Mouse (Mus musculus): ENCODE results near the gene Ghrh. TPM values are rescaled to one million over a fixed set of nuclear protein-coding genes. Genes with fewer than 3 reads are reported as not detected.

The Ghrh gene
- total and polyA plus RNA-seq, 2 experiments from 2014 or later: not detected

- Histone ChIP-seq H3K4me2 (ENCODE audit: low read depth, low read length) (no peak overlapping the region), H3K27ac (ENCODE audit: low read depth) (no peak overlapping the region), H3K27me3 (ENCODE audit: control insufficient read depth, insufficient read depth, low read length) (no peaks in the 10 kb centered on the region), H3K9me3 (replicated peaks; ENCODE audit: control insufficient read depth, low read length) (no peaks in the 10 kb centered on the region), H3K4me1 (ENCODE audit: control insufficient read depth, insufficient read depth) (no peaks in the 10 kb centered on the region), H3K4me3 (ENCODE audit: low read depth, low read length) (no peak overlapping the region), H3K9ac (replicated peaks; ENCODE audit: low read depth, low read length) (no peak overlapping the region), H3K36me3 (replicated peaks; ENCODE audit: control insufficient read depth, insufficient read depth, low read length) (peaks cover 76% of the 10 kb centered on the region)
- 90% methylated on average over 6 of the region's 6 CpGs for WGBS
- DNase-seq (ENCODE audit: low spot score) (no peak), ATAC-seq (ENCODE audit: insufficient read depth, low read depth) (no peak)
- TF ChIP-seq EP300 (IDR thresholded peaks at IDR 0.05; ENCODE audit: low read depth) (no peak), CTCF (IDR thresholded peaks at IDR 0.05; ENCODE audit: low read depth) (no peak)
Observed at GRCm38 (mm10) chr2:157315486-157315885, 31.8 kb downstream of the Ghrh start.

- 83% methylated on average over 7 of the region's 7 CpGs for WGBS
Observed at GRCm38 (mm10) chr2:157314310-157314709, 33.0 kb downstream of the Ghrh start.

DNA sequence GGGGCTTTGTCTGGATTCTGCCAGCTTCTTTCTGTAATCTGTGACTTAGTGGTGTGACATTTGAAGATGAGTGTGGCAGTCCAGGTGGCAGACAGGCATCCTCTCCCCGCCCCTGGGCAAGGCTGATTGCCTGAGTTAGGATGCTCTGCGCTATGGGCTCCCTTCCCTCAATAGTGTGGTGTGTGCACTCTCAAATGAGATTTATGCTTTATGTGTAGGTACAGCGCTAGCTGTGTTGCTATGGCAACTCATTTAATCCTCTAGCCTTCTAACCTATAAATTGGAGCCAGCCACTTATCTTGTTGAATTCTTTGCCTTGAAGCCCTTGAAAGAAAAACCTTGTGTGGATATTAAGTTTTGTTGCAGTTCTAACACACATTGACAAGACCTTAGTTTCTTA lies 33.6 kb downstream of the Ghrh start:
- ATAC-seq (ENCODE audit: insufficient read depth, low read depth) (no peak), DNase-seq (ENCODE audit: low spot score) (no peak)
- no peak overlapping the region for H3K9ac ChIP-seq (replicated peaks; ENCODE audit: low read depth, low read length)
- no peaks in the 10 kb centered on the region for H3K27me3 ChIP-seq (ENCODE audit: control insufficient read depth, insufficient read depth, low read length)
- TF ChIP-seq EP300 (IDR thresholded peaks at IDR 0.05; ENCODE audit: low read depth): no peak
- no peak for TF ChIP-seq CTCF (IDR thresholded peaks at IDR 0.05; ENCODE audit: low read depth)
- no peak overlapping the region for H3K4me2 ChIP-seq (ENCODE audit: low read depth, low read length)
- H3K4me1 ChIP-seq (ENCODE audit: control insufficient read depth, insufficient read depth): no peaks in the 10 kb centered on the region
- peaks cover 84% of the 10 kb centered on the region for H3K36me3 ChIP-seq (replicated peaks; ENCODE audit: control insufficient read depth, insufficient read depth, low read length)
- H3K27ac ChIP-seq (ENCODE audit: low read depth): no peak overlapping the region
- no peaks in the 10 kb centered on the region for H3K9me3 ChIP-seq (replicated peaks; ENCODE audit: control insufficient read depth, low read length)
- no peak overlapping the region for H3K4me3 ChIP-seq (ENCODE audit: low read depth, low read length)
- WGBS: 91% methylated on average over 3 of the region's 3 CpGs

More at GRCm38 (mm10) chr2:157314310-157314709, 33.0 kb downstream of the Ghrh start:
- DNase-seq (ENCODE audit: low spot score) (no peak), ATAC-seq (ENCODE audit: insufficient read depth, low read depth) (no peak)
- Histone ChIP-seq H3K4me3 (ENCODE audit: low read depth, low read length) (no peak overlapping the region), H3K9ac (replicated peaks; ENCODE audit: low read depth, low read length) (no peak overlapping the region), H3K27me3 (ENCODE audit: control insufficient read depth, insufficient read depth, low read length) (no peaks in the 10 kb centered on the region), H3K4me2 (ENCODE audit: low read depth, low read length) (no peak overlapping the region), H3K4me1 (ENCODE audit: control insufficient read depth, insufficient read depth) (no peaks in the 10 kb centered on the region), H3K36me3 (replicated peaks; ENCODE audit: control insufficient read depth, insufficient read depth, low read length) (peaks cover 78% of the 10 kb centered on the region), H3K27ac (ENCODE audit: low read depth) (no peak overlapping the region), H3K9me3 (replicated peaks; ENCODE audit: control insufficient read depth, low read length) (no peaks in the 10 kb centered on the region)
- no peak for TF ChIP-seq CTCF (IDR thresholded peaks at IDR 0.05; ENCODE audit: low read depth)
- no peak for TF ChIP-seq EP300 (IDR thresholded peaks at IDR 0.05; ENCODE audit: low read depth)

DNA sequence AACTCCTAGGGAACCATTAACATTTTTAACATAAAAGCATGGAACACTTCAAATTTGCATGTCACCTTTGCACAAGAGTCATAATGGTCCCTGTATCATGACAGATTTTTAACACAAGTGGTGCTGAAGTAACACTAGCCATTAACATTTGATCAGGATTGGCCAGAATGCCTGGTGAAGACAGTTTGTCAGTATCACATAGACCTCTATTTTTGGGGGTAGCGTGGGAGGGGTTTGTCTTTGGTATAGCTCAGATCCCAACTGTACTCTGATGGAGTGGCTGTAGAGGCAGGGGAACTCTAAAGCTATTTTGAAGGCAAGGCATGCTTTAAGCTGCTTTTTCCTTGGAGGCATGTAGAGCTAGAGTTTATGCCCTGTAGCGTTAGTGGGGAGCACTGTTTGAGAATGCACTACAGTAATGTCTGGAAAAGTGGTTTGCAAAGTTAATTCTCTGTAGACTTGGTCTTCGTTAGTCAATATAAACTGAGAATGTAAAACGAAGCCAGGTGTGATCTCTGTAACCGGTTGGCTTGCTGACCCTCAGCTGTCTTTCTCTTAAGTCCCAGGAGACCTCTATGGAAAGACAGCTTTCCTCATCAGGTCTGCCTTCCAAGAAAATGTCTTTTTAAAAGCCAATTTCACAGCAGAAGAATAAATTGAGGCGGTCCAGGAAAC lies 36.2 kb downstream of the Ghrh start:
- Histone ChIP-seq H3K27ac (ENCODE audit: low read depth) (no peak overlapping the region), H3K27me3 (ENCODE audit: control insufficient read depth, insufficient read depth, low read length) (no peaks in the 10 kb centered on the region), H3K4me1 (ENCODE audit: control insufficient read depth, insufficient read depth) (no peaks in the 10 kb centered on the region), H3K9me3 (replicated peaks; ENCODE audit: control insufficient read depth, low read length) (no peaks in the 10 kb centered on the region), H3K4me3 (ENCODE audit: low read depth, low read length) (no peak overlapping the region), H3K9ac (replicated peaks; ENCODE audit: low read depth, low read length) (no peak overlapping the region), H3K4me2 (ENCODE audit: low read depth, low read length) (no peak overlapping the region), H3K36me3 (replicated peaks; ENCODE audit: control insufficient read depth, insufficient read depth, low read length) (peaks cover 85% of the 10 kb centered on the region)
- 79% methylated on average over 6 of the region's 6 CpGs for WGBS
- no peak for TF ChIP-seq EP300 (IDR thresholded peaks at IDR 0.05; ENCODE audit: low read depth)
- TF ChIP-seq CTCF (IDR thresholded peaks at IDR 0.05; ENCODE audit: low read depth): no peak
- no peak for ATAC-seq (ENCODE audit: insufficient read depth, low read depth)
- DNase-seq (ENCODE audit: low spot score): no peak

- H3K9ac ChIP-seq (replicated peaks; ENCODE audit: low read depth, low read length): no peak overlapping the region
- no peak for ATAC-seq (ENCODE audit: insufficient read depth, low read depth)
- no peak overlapping the region for H3K27ac ChIP-seq (ENCODE audit: low read depth)
- no peak overlapping the region for H3K4me2 ChIP-seq (ENCODE audit: low read depth, low read length)
- H3K4me1 ChIP-seq (ENCODE audit: control insufficient read depth, insufficient read depth): no peaks in the 10 kb centered on the region
- DNase-seq (ENCODE audit: low spot score): no peak
- H3K36me3 ChIP-seq (replicated peaks; ENCODE audit: control insufficient read depth, insufficient read depth, low read length): peaks cover 80% of the 10 kb centered on the region
- H3K9me3 ChIP-seq (replicated peaks; ENCODE audit: control insufficient read depth, low read length): no peaks in the 10 kb centered on the region
- WGBS: 97% methylated on average over 8 of the region's 8 CpGs
- TF ChIP-seq EP300 (IDR thresholded peaks at IDR 0.05; ENCODE audit: low read depth) (no peak), CTCF (IDR thresholded peaks at IDR 0.05; ENCODE audit: low read depth) (no peak)
- H3K27me3 ChIP-seq (ENCODE audit: control insufficient read depth, insufficient read depth, low read length): no peaks in the 10 kb centered on the region
- no peak overlapping the region for H3K4me3 ChIP-seq (ENCODE audit: low read depth, low read length)
Observed at GRCm38 (mm10) chr2:157309611-157310010, 37.7 kb downstream of the Ghrh start.

Measured in heart, postnatal 0 days (tissue).